Mouse (Mus musculus) E14TG2a.4 (cell line): ENCODE results near the gene Fam69a.

Experiments used
- CTCF ChIP-seq: conservative IDR thresholded peaks from 2 replicates; pipeline ENCODE4 v1.5.1; 2014; ENCODE audit warnings: low read length
- NANOG ChIP-seq: IDR thresholded peaks from 2 replicates; pipeline ENCODE4 v1.6.1; 2014; ENCODE audit warnings: borderline replicate concordance, low read length, mixed read lengths
- POU5F1 ChIP-seq: IDR thresholded peaks from 2 replicates; pipeline ENCODE4 v1.6.1; 2014; ENCODE audit warnings: low read length, borderline replicate concordance

DNA sequence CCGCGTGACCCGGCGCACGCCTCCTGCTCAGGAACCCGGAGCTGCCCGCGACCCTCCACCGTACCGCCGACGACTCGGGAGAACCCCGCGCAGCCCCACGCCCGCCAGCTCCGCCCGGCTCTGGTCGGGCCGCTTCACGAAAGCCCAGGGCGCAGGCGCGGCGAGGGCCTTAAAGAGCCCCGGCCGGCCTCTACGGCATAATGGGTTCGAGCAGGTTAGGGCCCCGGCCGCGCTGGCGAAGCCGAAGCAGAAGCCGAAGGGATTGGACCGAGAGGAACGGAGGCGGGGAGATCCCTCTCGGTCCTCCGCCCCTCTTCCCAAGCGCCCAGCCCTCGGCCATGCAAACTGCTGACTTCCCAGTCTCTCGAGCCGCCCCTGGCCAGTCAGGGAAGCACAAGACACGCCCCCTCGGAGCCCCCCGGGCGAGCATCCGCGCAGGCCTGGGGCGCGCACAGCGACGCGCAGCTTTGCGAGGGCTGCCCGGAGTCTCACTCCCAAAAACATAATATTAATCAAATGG is 117.9 kb downstream of the Fam69a start:
- no peak for TF ChIP-seq CTCF
- TF ChIP-seq NANOG, result no peak
- no peak for TF ChIP-seq POU5F1
